Mouse (Mus musculus): Measurements from ENCODE around the gene Nfib.

Gene Nfib

GRCm38 (mm10) chr4:82704841-82705794 lies at the start of gene Nfib:
TSS of gene Nfib (minus strand) at chr4:82705750.
- DNase-seq (ENCODE audit: low spot score), result no peak

- DNase-seq (ENCODE audit: low spot score), result no peak
These were observed 30.2 kb upstream of the Nfib start for GRCm38 (mm10) chr4:82735764-82736163.

- DNase-seq (ENCODE audit: low spot score), result no peak
These were observed 29.4 kb upstream of the Nfib start for GRCm38 (mm10) chr4:82734765-82735481.

GRCm38 (mm10) chr4:82734348-82734747 lies 28.8 kb upstream of the Nfib start:
- no peak for DNase-seq (ENCODE audit: low spot score)

- no peak for DNase-seq (ENCODE audit: low spot score)
These were observed 28.1 kb upstream of the Nfib start for GRCm38 (mm10) chr4:82733636-82734035.

- DNase-seq (ENCODE audit: low spot score), result no peak
These were observed 24.8 kb upstream of the Nfib start for GRCm38 (mm10) chr4:82730248-82730887.

GRCm38 (mm10) chr4:82724058-82724457 lies 18.5 kb upstream of the Nfib start:
- DNase-seq (ENCODE audit: low spot score), result no peak

- no peak for DNase-seq (ENCODE audit: low spot score)
These were observed 17.5 kb upstream of the Nfib start for GRCm38 (mm10) chr4:82723048-82723447.

GRCm38 (mm10) chr4:82715833-82716232 lies 10.3 kb upstream of the Nfib start:
- DNase-seq (ENCODE audit: low spot score), result no peak

- no peak for DNase-seq (ENCODE audit: low spot score)
These were observed 6.2 kb upstream of the Nfib start for GRCm38 (mm10) chr4:82711611-82712295.

- DNase-seq (ENCODE audit: low spot score), result no peak
These were observed 4.1 kb upstream of the Nfib start for GRCm38 (mm10) chr4:82709666-82710065.

- no peak for DNase-seq (ENCODE audit: low spot score)
These were observed 462 bp upstream of the Nfib start for GRCm38 (mm10) chr4:82706012-82706411.

- DNase-seq (ENCODE audit: low spot score), result no peak
These were observed 1.3 kb downstream of the Nfib start for GRCm38 (mm10) chr4:82704079-82704830.

GRCm38 (mm10) chr4:82702808-82703207 lies 2.7 kb downstream of the Nfib start:
- DNase-seq (ENCODE audit: low spot score), result no peak

GRCm38 (mm10) chr4:82699504-82699903 lies 6.0 kb downstream of the Nfib start:
- no peak for DNase-seq (ENCODE audit: low spot score)

- no peak for DNase-seq (ENCODE audit: low spot score)
These were observed 6.9 kb downstream of the Nfib start for GRCm38 (mm10) chr4:82698616-82699015.

GRCm38 (mm10) chr4:82697151-82697550 lies 8.4 kb downstream of the Nfib start:
- no peak for DNase-seq (ENCODE audit: low spot score)

- DNase-seq (ENCODE audit: low spot score), result no peak
These were observed 9.6 kb downstream of the Nfib start for GRCm38 (mm10) chr4:82695760-82696501.

- no peak for DNase-seq (ENCODE audit: low spot score)
These were observed 13.6 kb downstream of the Nfib start for GRCm38 (mm10) chr4:82692009-82692326.

GRCm38 (mm10) chr4:82691126-82692008 lies 14.2 kb downstream of the Nfib start:
- no peak for DNase-seq (ENCODE audit: low spot score)

Data from testis, postnatal 14 days (tissue).